ENCODE assay signal across 8 mouse cellular contexts in the genomic region with DNA sequence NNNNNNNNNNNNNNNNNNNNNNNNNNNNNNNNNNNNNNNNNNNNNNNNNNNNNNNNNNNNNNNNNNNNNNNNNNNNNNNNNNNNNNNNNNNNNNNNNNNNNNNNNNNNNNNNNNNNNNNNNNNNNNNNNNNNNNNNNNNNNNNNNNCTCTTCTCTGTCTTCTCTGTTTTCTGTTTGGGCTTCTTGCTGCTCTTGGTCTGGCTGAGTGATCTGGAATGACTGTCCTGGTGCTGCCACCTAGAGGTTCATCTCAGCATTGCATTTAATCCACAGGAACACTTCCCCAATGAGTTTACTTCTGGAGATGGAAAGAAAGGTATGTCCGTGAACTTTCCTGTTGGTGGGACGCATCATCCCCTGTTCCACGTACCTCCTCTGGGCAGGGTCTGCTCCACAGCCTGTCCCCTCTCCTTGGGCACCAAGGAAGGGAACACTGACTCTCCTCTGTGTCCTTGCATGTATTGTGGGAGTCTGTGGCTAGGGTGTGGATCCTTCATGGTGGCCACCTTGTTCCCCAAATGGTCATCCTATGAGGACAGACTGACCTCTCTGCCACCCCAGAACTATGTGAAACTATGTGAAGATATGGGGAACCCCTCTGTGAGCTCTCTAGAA. TPM values are rescaled to one million over a fixed set of nuclear protein-coding genes. Genes with fewer than 3 reads are reported as not detected.
DNase-seq lines count a peak whose midpoint lies in the region; ATAC-seq and TF ChIP-seq lines count a peak whose summit lies in the region.

No protein-coding gene starts in this region.

- intact Hi-C loops in heart, postnatal 10 days (cut with DNase I): loop anchor here (1.0 to 2.0 kb wide), 5 partner anchors 44 to 254 kb away; a partner anchor contains a TSS

- H3K27me3 ChIP-seq in liver, embryonic 14.5 days (ENCODE audit: control insufficient read depth, insufficient read depth, low read length): no peaks in the 10 kb centered on the region
- no peaks in the 10 kb centered on the region for H3K27me3 ChIP-seq in neural tube, embryonic 13.5 days

- peaks cover 2% of the 10 kb centered on the region; the same call in 1 of the 2 replicates for H3K4me1 ChIP-seq in bone marrow macrophage, adult 2 months (ENCODE audit: control insufficient read depth, insufficient read depth, low read length)
- no peaks in the 10 kb centered on the region for H3K4me1 ChIP-seq in liver, embryonic 14.5 days (replicated peaks; ENCODE audit: control insufficient read depth in 2 of 2, insufficient read depth in 2 of 2, low read length in 1 of 2)
- H3K4me1 ChIP-seq in neural tube, embryonic 13.5 days (replicated peaks): peaks cover 19% of the 10 kb centered on the region

- no peaks in the 10 kb centered on the region for H3K9me3 ChIP-seq in liver, embryonic 14.5 days (ENCODE audit: control insufficient read depth, low read length)
- H3K9me3 ChIP-seq in neural tube, embryonic 13.5 days: peaks cover 3% of the 10 kb centered on the region; the same call in 1 of the 2 replicates

- TF ChIP-seq POLR2A in bone marrow macrophage, adult 2 months (IDR thresholded peaks at IDR 0.05; ENCODE audit: borderline replicate concordance, low read depth, low read length): no peak

- H3K4me2 ChIP-seq in liver, embryonic 14.5 days (ENCODE audit: low read depth): no peak overlapping the region
- no peak overlapping the region for H3K4me2 ChIP-seq in neural tube, embryonic 13.5 days

- peak; percentile 82 to 87 for DNase-seq in CD8-positive naive resting alpha-beta T cell, adult 2 months (ENCODE audit: low read depth in 2 of 2, low spot score in 2 of 2)
- peak; percentile 90 to 95 for DNase-seq in heart, postnatal 10 days
- peak; percentile 82 to 86 for DNase-seq in kidney, postnatal 4 days
- peak; percentile 39 to 48 (median 44) for DNase-seq in liver, embryonic 14.5 days (ENCODE audit: low read depth in 3 of 3, low spot score in 3 of 3)
- peak; percentile 89 for DNase-seq in testis, postnatal 10 days (ENCODE audit: low spot score)

- no peaks in the 10 kb centered on the region for H3K36me3 ChIP-seq in liver, embryonic 14.5 days (replicated peaks; ENCODE audit: control insufficient read depth, insufficient read depth, low read depth)
- no peaks in the 10 kb centered on the region for H3K36me3 ChIP-seq in neural tube, embryonic 13.5 days

- ATAC-seq in erythroblast, adult 5-6 weeks (replicated peaks; ENCODE audit: low FRiP score, poor library complexity, severe bottlenecking): peak; percentile 77
- no peak for ATAC-seq in liver, embryonic 14.5 days (ENCODE audit: insufficient read depth)
- peak; percentile 24; the same call in 1 of the 2 replicates for ATAC-seq in neural tube, embryonic 13.5 days (ENCODE audit: low read depth)

- H3K27ac ChIP-seq in bone marrow macrophage, adult 2 months (ENCODE audit: insufficient read depth, low read depth, low read length): no peak overlapping the region
- H3K27ac ChIP-seq in liver, embryonic 14.5 days: no peak overlapping the region
- no peak overlapping the region for H3K27ac ChIP-seq in neural tube, embryonic 13.5 days (replicated peaks)

- H3K4me3 ChIP-seq in bone marrow macrophage, adult 2 months (ENCODE audit: insufficient read depth, low read length): no peak overlapping the region
- no peak overlapping the region for H3K4me3 ChIP-seq in liver, embryonic 14.5 days (ENCODE audit: insufficient read depth in 1 of 2, low read depth in 2 of 2, low read length in 2 of 2)
- no peak overlapping the region for H3K4me3 ChIP-seq in neural tube, embryonic 13.5 days

- no peak overlapping the region for H3K9ac ChIP-seq in liver, embryonic 14.5 days (replicated peaks)
- H3K9ac ChIP-seq in neural tube, embryonic 13.5 days: no peak overlapping the region

- whole genome bisulfite sequencing in liver, embryonic 14.5 days (ENCODE audit: insufficient replicate concordance): 3% methylated on average over 3 of the region's 3 CpGs
- 24% methylated on average over 3 of the region's 3 CpGs for WGBS in neural tube, embryonic 13.5 days

- peak; percentile 53; the same call in 1 of the 2 replicates for TF ChIP-seq CTCF in bone marrow macrophage, adult 2 months (IDR thresholded peaks at IDR 0.05; ENCODE audit: low read depth, low read length)
- TF ChIP-seq CTCF in liver, embryonic 14.5 days (IDR thresholded peaks at IDR 0.05; ENCODE audit: low read depth): peak; percentile 93

- no peak for TF ChIP-seq EP300 in liver, embryonic 14.5 days (IDR thresholded peaks at IDR 0.05; ENCODE audit: low read depth)

RNA-seq across cellular contexts. Expression of a gene that starts 35.8 kb away (rescaled TPM):
- 1.1 TPM in 1 of 2 replicates, not detected in the other for polyA plus RNA-seq in bone marrow macrophage, adult 2 months (2012; ENCODE audit: insufficient read depth, insufficient read length, missing spikeins)
- total RNA-seq in erythroblast, adult 5-6 weeks (2015; ENCODE audit: low replicate concordance): 0.19 and 0.21 TPM in 2 replicates
- total RNA-seq in erythroblast, adult 5-6 weeks (2017; ENCODE audit: low replicate concordance): 0.43 and 1.4 TPM in 2 replicates
- under 1 TPM; 0.17 to 0.24 TPM for total RNA-seq in heart, postnatal 10 days (2021)
- polyA plus RNA-seq in liver, embryonic 14.5 days (2012; rRNA removed): 8.1 and 8.8 TPM in 2 replicates
- polyA plus RNA-seq in liver, embryonic 14.5 days (2014; fragmentation: Nextera tagmentation; extraction: Ambion mirVana): 18.3 and 20.1 TPM in 2 replicates
- polyA plus RNA-seq in neural tube, embryonic 13.5 days (2015; fragmentation: Nextera tagmentation; extraction: Ambion mirVana): not detected in 2 replicates
